Mouse (Mus musculus): Measurements from ENCODE around the gene 0610030E20Rik.

- TF ChIP-seq GATA1 (IDR thresholded peaks at IDR 0.05; ENCODE audit: low read length) (no peak), TAL1 (IDR thresholded peaks at IDR 0.05; ENCODE audit: low read length) (no peak)
Observed at GRCm38 (mm10) chr6:72319019-72319418, 28.1 kb upstream of the 0610030E20Rik start.
